Mouse (Mus musculus) cortical plate, adult 2 months (tissue): ENCODE measurements at regions not wholly inside any gene's neighbourhood (a gene's known extent, or its start where the extent isn't known, plus 50 kb on each side); places are given as distances from the start of the nearest gene placed in this dataset.

Experiments used
- CTCF ChIP-seq: fragments of 200-500 bp; IDR thresholded peaks from 2 replicates; pipeline ENCODE4 v1.5.1; 2011; ENCODE audit warnings: mild to moderate bottlenecking, control low read depth, low read length; ENCODE audit not compliant: insufficient read depth; ENCODE audit errors: extremely low read depth
- POLR2A ChIP-seq: fragments of 200-500 bp; IDR thresholded peaks from 2 replicates; pipeline ENCODE4 v1.6.1; 2011; ENCODE audit warnings: mild to moderate bottlenecking, low read length, control low read depth; ENCODE audit not compliant: insufficient read depth; ENCODE audit errors: extremely low read depth

- no peak for TF ChIP-seq CTCF
- no peak for TF ChIP-seq POLR2A
Measured at GRCm38 (mm10) chr9:117753466-117753865, 123.8 kb upstream of the Rbms3 start.
